Mouse (Mus musculus) intestine, embryonic 14.5 days (tissue): ENCODE measurements around the gene Hmx2. TPM values are rescaled to one million over a fixed set of nuclear protein-coding genes. Genes with fewer than 3 reads are reported as not detected.
A peak's percentile ranks its signal among the peaks of the same experiment; 100 is the strongest.

Experiments
- ATAC-seq: fragments of 200-750 bp; cut with Nextera tagmentation; replicated peaks from 2 replicates; pipeline ENCODE4 v1.8.0; 2017; ENCODE audit warnings: low read depth, moderate number of reproducible peaks, moderate TSS enrichment, moderate library complexity; ENCODE audit not compliant: low FRiP score, low TSS enrichment
- DNase-seq: peaks from one replicate; pipeline ENCODE4 v3.0.0-alpha.2; 2018; ENCODE audit warnings: low spot score
- H3K27ac ChIP-seq: fragments of 300-500 bp; sonication (generic); 2 replicates; pipeline ENCODE4 v1.5.1; 2014; ENCODE audit warnings: low read depth, mild to moderate bottlenecking, control low read depth
- H3K27me3 ChIP-seq: fragments of 300-500 bp; sonication (generic); replicated peaks from 2 replicates; pipeline ENCODE4 v1.6.1; 2014; ENCODE audit warnings: low read length, control low read depth; ENCODE audit not compliant: control insufficient read depth, insufficient read depth
- H3K36me3 ChIP-seq: fragments of 300-500 bp; sonication (generic); 2 replicates; pipeline ENCODE4 v1.6.1; 2014; ENCODE audit warnings: low read length, control low read depth; ENCODE audit not compliant: control insufficient read depth, insufficient read depth
- H3K4me1 ChIP-seq: fragments of 300-500 bp; sonication (generic); replicated peaks from 2 replicates; pipeline ENCODE4 v1.6.1; 2014; ENCODE audit warnings: low read length, control low read depth, mixed read lengths; ENCODE audit not compliant: control insufficient read depth, insufficient read depth
- H3K4me2 ChIP-seq: fragments of 300-500 bp; sonication (generic); 2 replicates; pipeline ENCODE4 v1.6.1; 2014; ENCODE audit warnings: low read length
- H3K4me3 ChIP-seq: fragments of 300-500 bp; sonication (generic); 2 replicates; pipeline ENCODE4 v1.5.1; 2014; ENCODE audit warnings: low read depth, low read length, control low read depth, mixed read lengths
- H3K9ac ChIP-seq: fragments of 300-500 bp; sonication (generic); 2 replicates; pipeline ENCODE4 v1.6.1; 2014; ENCODE audit warnings: mild to moderate bottlenecking, low read length
- H3K9me3 ChIP-seq: fragments of 300-500 bp; sonication (generic); 2 replicates; pipeline ENCODE4 v1.6.1; 2016; ENCODE audit warnings: low read length, control low read depth; ENCODE audit not compliant: control insufficient read depth
- WGBS: fragments of 180-500 bp; shearing (Covaris S2); extraction: QIAGEN DNeasy Blood & Tissue Kit; methylation state at CpG from one replicate; pipeline ENCODE4 v1.1.7; 2014; 5-methylcytosine and 5-hydroxymethylcytosine counted together
- polyA plus RNA-seq: library from polyadenylated mRNA; unstranded; fragments of >200 nt; fragmentation: Nextera tagmentation; extraction: Ambion mirVana; gene quantifications from 2 replicates; pipeline ENCODE4 v1.2.1, GENCODE M21; 2014

Gene Hmx2
- polyA plus RNA-seq, 1 experiment from 2014 or later = 1.6 TPM

- Histone ChIP-seq H3K4me2 (no peak overlapping the region), H3K27ac (no peak overlapping the region), H3K9me3 (no peaks in the 10 kb centered on the region), H3K36me3 (no peaks in the 10 kb centered on the region), H3K27me3 (peaks cover 98% of the 10 kb centered on the region), H3K4me1 (peaks cover 5% of the 10 kb centered on the region; the same call in 1 of the 2 replicates), H3K4me3 (0 out of 2 replicates have a peak overlapping the region, but pooled peaks have one; percentile 1), H3K9ac (no peak overlapping the region)
- 1% methylated on average over 5 of the region's 5 CpGs for WGBS
- no peak for ATAC-seq
- no peak for DNase-seq
Measured at GRCm38 (mm10) chr7:131544871-131545270, 3.7 kb upstream of the Hmx2 start.

- Histone ChIP-seq H3K36me3 (no peaks in the 10 kb centered on the region), H3K9ac (no peak overlapping the region), H3K4me2 (no peak overlapping the region), H3K4me3 (no peak overlapping the region), H3K27me3 (peaks cover 98% of the 10 kb centered on the region), H3K9me3 (no peaks in the 10 kb centered on the region), H3K4me1 (peaks cover 5% of the 10 kb centered on the region; the same call in 1 of the 2 replicates), H3K27ac (no peak overlapping the region)
- DNase-seq (peak; percentile 59), ATAC-seq (no peak)
- 2% methylated on average over 13 of the region's 13 CpGs for WGBS
Measured at GRCm38 (mm10) chr7:131545701-131546385, 2.7 kb upstream of the Hmx2 start.

- H3K9me3 ChIP-seq = no peaks in the 10 kb centered on the region
- peaks cover 98% of the 10 kb centered on the region for H3K27me3 ChIP-seq
- H3K36me3 ChIP-seq = no peaks in the 10 kb centered on the region
- no peak overlapping the region for H3K4me3 ChIP-seq
- H3K9ac ChIP-seq = no peak overlapping the region
- DNase-seq = peak; percentile 60
- peaks cover 5% of the 10 kb centered on the region; the same call in 1 of the 2 replicates for H3K4me1 ChIP-seq
- H3K27ac ChIP-seq = no peak overlapping the region
- H3K4me2 ChIP-seq = no peak overlapping the region
- ATAC-seq = no peak
- WGBS = 2% methylated on average over 2 of the region's 2 CpGs
Measured at GRCm38 (mm10) chr7:131546423-131546822, 2.1 kb upstream of the Hmx2 start.

- Histone ChIP-seq H3K27ac (no peak overlapping the region), H3K4me3 (no peak overlapping the region), H3K36me3 (no peaks in the 10 kb centered on the region), H3K4me1 (peaks cover 5% of the 10 kb centered on the region; the same call in 1 of the 2 replicates), H3K9ac (no peak overlapping the region), H3K9me3 (no peaks in the 10 kb centered on the region), H3K4me2 (no peak overlapping the region), H3K27me3 (peaks cover 98% of the 10 kb centered on the region)
- ATAC-seq = no peak
- DNase-seq = no peak
- 5% methylated on average over 5 of the region's 5 CpGs for WGBS
Measured at GRCm38 (mm10) chr7:131547481-131547880, 1.1 kb upstream of the Hmx2 start.

- no peak overlapping the region for H3K4me2 ChIP-seq
- H3K9me3 ChIP-seq = no peaks in the 10 kb centered on the region
- H3K4me1 ChIP-seq = peaks cover 6% of the 10 kb centered on the region; the same call in 1 of the 2 replicates
- WGBS = 1% methylated on average over 4 of the region's 4 CpGs
- no peak overlapping the region for H3K9ac ChIP-seq
- DNase-seq (peak; percentile 61), ATAC-seq (no peak)
- no peak overlapping the region for H3K4me3 ChIP-seq
- peaks cover 98% of the 10 kb centered on the region for H3K27me3 ChIP-seq
- H3K36me3 ChIP-seq = no peaks in the 10 kb centered on the region
- no peak overlapping the region for H3K27ac ChIP-seq
Measured at GRCm38 (mm10) chr7:131551471-131551870, 2.9 kb downstream of the Hmx2 start.

GRCm38 (mm10) chr7:131551931-131552741 lies 3.6 kb downstream of the Hmx2 start:
- WGBS = under 1% methylated on average over 42 of the region's 42 CpGs
- peaks cover 98% of the 10 kb centered on the region for H3K27me3 ChIP-seq
- H3K9ac ChIP-seq = no peak overlapping the region
- no peak overlapping the region for H3K4me2 ChIP-seq
- no peak overlapping the region for H3K4me3 ChIP-seq
- H3K4me1 ChIP-seq = peaks cover 6% of the 10 kb centered on the region; the same call in 1 of the 2 replicates
- ATAC-seq (no peak), DNase-seq (peak; percentile 61)
- H3K9me3 ChIP-seq = no peaks in the 10 kb centered on the region
- H3K36me3 ChIP-seq = no peaks in the 10 kb centered on the region
- no peak overlapping the region for H3K27ac ChIP-seq

GRCm38 (mm10) chr7:131552781-131553180 lies 4.2 kb downstream of the Hmx2 start:
- no peaks in the 10 kb centered on the region for H3K36me3 ChIP-seq
- DNase-seq = no peak
- no peak overlapping the region for H3K9ac ChIP-seq
- no peaks in the 10 kb centered on the region for H3K9me3 ChIP-seq
- H3K27ac ChIP-seq = no peak overlapping the region
- H3K4me3 ChIP-seq = no peak overlapping the region
- peaks cover 6% of the 10 kb centered on the region; the same call in 1 of the 2 replicates for H3K4me1 ChIP-seq
- peaks cover 98% of the 10 kb centered on the region for H3K27me3 ChIP-seq
- ATAC-seq = no peak
- WGBS = 3% methylated on average over 5 of the region's 5 CpGs
- no peak overlapping the region for H3K4me2 ChIP-seq

- no peak overlapping the region for H3K9ac ChIP-seq
- no peak overlapping the region for H3K27ac ChIP-seq
- peak overlapping the region; percentile 42 for H3K4me2 ChIP-seq
- WGBS = under 1% methylated on average over 39 of the region's 39 CpGs
- DNase-seq (peak; percentile 77), ATAC-seq (peak; percentile 41)
- H3K36me3 ChIP-seq = no peaks in the 10 kb centered on the region
- H3K9me3 ChIP-seq = no peaks in the 10 kb centered on the region
- peak overlapping the region; percentile 25 for H3K4me3 ChIP-seq
- peaks cover 6% of the 10 kb centered on the region; the same call in 1 of the 2 replicates for H3K4me1 ChIP-seq
- peaks cover 98% of the 10 kb centered on the region for H3K27me3 ChIP-seq
Measured at GRCm38 (mm10) chr7:131553771-131554175, 5.2 kb downstream of the Hmx2 start.
